Mouse (Mus musculus): ENCODE results near the gene Ptprg.

- TF ChIP-seq CTCF (IDR thresholded peaks at IDR 0.05; ENCODE audit: control insufficient read depth, insufficient read depth, insufficient read length) (no peak), CEBPB (IDR thresholded peaks at IDR 0.05; ENCODE audit: low read depth) (no peak), MYOD1 (IDR thresholded peaks at IDR 0.05; ENCODE audit: control insufficient read depth, insufficient read length, low read depth) (no peak), USF1 (IDR thresholded peaks at IDR 0.05; ENCODE audit: low read depth) (no peak)
Observed at GRCm38 (mm10) chr14:11523052-11523451, 30.3 kb upstream of the Ptprg start.

All from C2C12 (cell line).